Mouse (Mus musculus): ENCODE measurements around the gene 1700025G04Rik. TPM values are rescaled to one million over a fixed set of nuclear protein-coding genes. Genes with fewer than 3 reads are reported as not detected.

Gene 1700025G04Rik
- total and polyA plus RNA-seq, 2 experiments from 2014 or later = 13.0 to 46.1 TPM

DNA sequence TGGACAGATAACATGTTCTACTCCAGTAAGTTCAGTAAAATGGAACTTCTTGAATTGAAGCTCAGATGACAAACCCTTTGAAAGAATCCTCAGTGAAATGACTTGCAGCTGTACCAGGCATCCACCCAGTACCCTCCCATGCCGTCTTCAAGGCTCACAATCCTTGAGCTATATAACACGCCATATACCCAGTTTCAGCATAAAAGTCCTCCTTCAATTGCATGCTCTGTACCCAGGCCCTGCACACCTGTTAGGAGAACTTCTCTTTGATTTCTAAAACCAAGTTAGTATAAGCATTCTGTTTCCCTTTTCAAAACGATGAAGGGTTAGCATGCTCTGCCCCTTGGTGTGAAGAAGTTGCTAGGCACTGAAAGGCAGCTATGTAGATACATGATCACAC, 56.2 kb downstream of the 1700025G04Rik start:
- H3K9me3 ChIP-seq (replicated peaks; ENCODE audit: control insufficient read depth, low read length) = peaks cover 4% of the 10 kb centered on the region; the same call in 1 of the 2 replicates
- H3K27me3 ChIP-seq (ENCODE audit: control insufficient read depth, insufficient read depth, low read length) = no peaks in the 10 kb centered on the region
- H3K4me2 ChIP-seq (ENCODE audit: low read depth, low read length) = no peak overlapping the region
- ATAC-seq (ENCODE audit: insufficient read depth, low read depth) = no peak
- no peaks in the 10 kb centered on the region for H3K36me3 ChIP-seq (replicated peaks; ENCODE audit: control insufficient read depth, insufficient read depth, low read length)
- no peak overlapping the region for H3K4me3 ChIP-seq (ENCODE audit: low read depth, low read length)
- peaks cover 13% of the 10 kb centered on the region; the same call in 1 of the 2 replicates for H3K4me1 ChIP-seq (ENCODE audit: control insufficient read depth, insufficient read depth)
- no peak overlapping the region for H3K9ac ChIP-seq (replicated peaks; ENCODE audit: low read depth, low read length)
- no peak for DNase-seq (ENCODE audit: low spot score)
- H3K27ac ChIP-seq (ENCODE audit: low read depth) = no peak overlapping the region
- WGBS = 86% methylated on average over 3 of the region's 3 CpGs
- TF ChIP-seq EP300 (IDR thresholded peaks at IDR 0.05; ENCODE audit: low read depth) (no peak), CTCF (IDR thresholded peaks at IDR 0.05; ENCODE audit: low read depth) (no peak)

DNA sequence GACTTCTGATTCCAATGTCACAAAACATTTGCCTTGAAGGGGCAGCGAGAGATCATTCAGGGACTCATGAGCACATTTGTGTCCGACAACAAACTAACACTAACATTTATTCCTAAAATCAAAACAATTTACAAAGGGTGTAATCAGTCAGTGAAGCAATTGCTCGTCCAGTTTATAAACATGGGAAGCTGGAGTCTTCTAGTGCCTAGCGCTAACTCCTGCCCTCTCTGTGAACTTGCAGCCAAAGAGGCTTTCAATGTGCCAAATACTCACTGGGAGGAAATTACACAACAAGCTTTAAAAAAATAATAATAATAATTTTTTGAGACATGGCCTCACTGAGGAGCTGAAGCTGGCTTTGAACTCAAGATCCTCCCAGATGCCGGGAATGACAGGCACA, 57.8 kb downstream of the 1700025G04Rik start:
- ATAC-seq (ENCODE audit: insufficient read depth, low read depth) = no peak
- H3K9me3 ChIP-seq (replicated peaks; ENCODE audit: control insufficient read depth, low read length) = peaks cover 4% of the 10 kb centered on the region; the same call in 1 of the 2 replicates
- 91% methylated on average over 5 of the region's 5 CpGs for WGBS

DNA sequence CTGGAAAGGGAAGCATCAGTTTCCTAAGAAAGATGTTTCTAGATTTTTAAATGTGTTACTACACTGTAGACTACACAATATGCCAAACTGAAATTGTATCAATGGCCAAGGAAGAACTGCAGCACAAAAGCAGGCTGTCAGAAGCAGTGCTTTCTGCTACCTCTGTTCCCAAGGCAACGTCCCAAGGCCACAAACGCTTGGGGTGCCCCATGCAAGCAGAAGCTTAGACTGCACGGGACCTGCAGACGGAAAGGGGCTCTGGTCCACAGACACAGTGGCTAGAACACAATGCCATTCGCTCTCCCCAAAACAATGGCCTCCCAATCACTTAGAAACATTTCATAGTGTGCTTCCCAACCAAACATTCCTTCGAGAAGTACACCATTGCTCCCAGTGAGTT, 59.4 kb downstream of the 1700025G04Rik start:
- H3K27ac ChIP-seq (ENCODE audit: low read depth) = no peak overlapping the region
- no peak overlapping the region for H3K4me3 ChIP-seq (ENCODE audit: low read depth, low read length)
- 0 out of 2 replicates have a peak, but pooled peaks cover 6% of the 10 kb centered on the region for H3K4me1 ChIP-seq (ENCODE audit: control insufficient read depth, insufficient read depth)
- H3K9me3 ChIP-seq (replicated peaks; ENCODE audit: control insufficient read depth, low read length) = peaks cover 4% of the 10 kb centered on the region; the same call in 1 of the 2 replicates
- WGBS = 88% methylated on average over 6 of the region's 6 CpGs
- H3K9ac ChIP-seq (replicated peaks; ENCODE audit: low read depth, low read length) = no peak overlapping the region
- no peaks in the 10 kb centered on the region for H3K36me3 ChIP-seq (replicated peaks; ENCODE audit: control insufficient read depth, insufficient read depth, low read length)
- ATAC-seq (ENCODE audit: insufficient read depth, low read depth) (no peak), DNase-seq (ENCODE audit: low spot score) (no peak)
- TF ChIP-seq EP300 (IDR thresholded peaks at IDR 0.05; ENCODE audit: low read depth) (no peak), CTCF (IDR thresholded peaks at IDR 0.05; ENCODE audit: low read depth) (no peak)
- no peak overlapping the region for H3K4me2 ChIP-seq (ENCODE audit: low read depth, low read length)
- no peaks in the 10 kb centered on the region for H3K27me3 ChIP-seq (ENCODE audit: control insufficient read depth, insufficient read depth, low read length)

More for the DNA sequence above, 57.8 kb downstream of the 1700025G04Rik start:
- Histone ChIP-seq H3K9ac (replicated peaks; ENCODE audit: low read depth, low read length) (no peak overlapping the region), H3K4me2 (ENCODE audit: low read depth, low read length) (no peak overlapping the region), H3K4me3 (ENCODE audit: low read depth, low read length) (no peak overlapping the region), H3K36me3 (replicated peaks; ENCODE audit: control insufficient read depth, insufficient read depth, low read length) (no peaks in the 10 kb centered on the region), H3K27ac (ENCODE audit: low read depth) (no peak overlapping the region), H3K4me1 (ENCODE audit: control insufficient read depth, insufficient read depth) (0 out of 2 replicates have a peak, but pooled peaks cover 6% of the 10 kb centered on the region), H3K27me3 (ENCODE audit: control insufficient read depth, insufficient read depth, low read length) (no peaks in the 10 kb centered on the region)
- no peak for TF ChIP-seq EP300 (IDR thresholded peaks at IDR 0.05; ENCODE audit: low read depth)
- TF ChIP-seq CTCF (IDR thresholded peaks at IDR 0.05; ENCODE audit: low read depth) = no peak
- no peak for DNase-seq (ENCODE audit: low spot score)

- Histone ChIP-seq H3K27me3 (ENCODE audit: control insufficient read depth, insufficient read depth, low read length) (no peaks in the 10 kb centered on the region), H3K4me2 (ENCODE audit: low read depth, low read length) (no peak overlapping the region), H3K27ac (ENCODE audit: low read depth) (no peak overlapping the region), H3K4me3 (ENCODE audit: low read depth, low read length) (no peak overlapping the region), H3K4me1 (ENCODE audit: control insufficient read depth, insufficient read depth) (no peaks in the 10 kb centered on the region), H3K9me3 (replicated peaks; ENCODE audit: control insufficient read depth, low read length) (peaks cover 4% of the 10 kb centered on the region; the same call in 1 of the 2 replicates), H3K9ac (replicated peaks; ENCODE audit: low read depth, low read length) (no peak overlapping the region), H3K36me3 (replicated peaks; ENCODE audit: control insufficient read depth, insufficient read depth, low read length) (no peaks in the 10 kb centered on the region)
- WGBS = 70% methylated on average over 4 of the region's 4 CpGs
- no peak for TF ChIP-seq EP300 (IDR thresholded peaks at IDR 0.05; ENCODE audit: low read depth)
- TF ChIP-seq CTCF (IDR thresholded peaks at IDR 0.05; ENCODE audit: low read depth) = no peak
- DNase-seq (ENCODE audit: low spot score) (no peak), ATAC-seq (ENCODE audit: insufficient read depth, low read depth) (no peak)
Observed at GRCm38 (mm10) chr1:152028718-152029117, 61.2 kb downstream of the 1700025G04Rik start.

GRCm38 (mm10) chr1:152026762-152027161, 63.2 kb downstream of the 1700025G04Rik start:
- TF ChIP-seq EP300 (IDR thresholded peaks at IDR 0.05; ENCODE audit: low read depth) = no peak
- no peak for TF ChIP-seq CTCF (IDR thresholded peaks at IDR 0.05; ENCODE audit: low read depth)
- Histone ChIP-seq H3K4me3 (ENCODE audit: low read depth, low read length) (no peak overlapping the region), H3K27me3 (ENCODE audit: control insufficient read depth, insufficient read depth, low read length) (no peaks in the 10 kb centered on the region), H3K9ac (replicated peaks; ENCODE audit: low read depth, low read length) (no peak overlapping the region), H3K4me1 (ENCODE audit: control insufficient read depth, insufficient read depth) (no peaks in the 10 kb centered on the region), H3K4me2 (ENCODE audit: low read depth, low read length) (no peak overlapping the region), H3K9me3 (replicated peaks; ENCODE audit: control insufficient read depth, low read length) (no peaks in the 10 kb centered on the region), H3K27ac (ENCODE audit: low read depth) (no peak overlapping the region), H3K36me3 (replicated peaks; ENCODE audit: control insufficient read depth, insufficient read depth, low read length) (no peaks in the 10 kb centered on the region)
- ATAC-seq (ENCODE audit: insufficient read depth, low read depth) (no peak), DNase-seq (ENCODE audit: low spot score) (no peak)
- 94% methylated on average over 4 of the region's 4 CpGs for WGBS

GRCm38 (mm10) chr1:152025308-152025707, 64.6 kb downstream of the 1700025G04Rik start:
- no peaks in the 10 kb centered on the region for H3K27me3 ChIP-seq (ENCODE audit: control insufficient read depth, insufficient read depth, low read length)
- no peak overlapping the region for H3K4me2 ChIP-seq (ENCODE audit: low read depth, low read length)
- no peak for TF ChIP-seq EP300 (IDR thresholded peaks at IDR 0.05; ENCODE audit: low read depth)
- no peak for TF ChIP-seq CTCF (IDR thresholded peaks at IDR 0.05; ENCODE audit: low read depth)
- no peak overlapping the region for H3K4me3 ChIP-seq (ENCODE audit: low read depth, low read length)
- no peak for DNase-seq (ENCODE audit: low spot score)
- ATAC-seq (ENCODE audit: insufficient read depth, low read depth) = no peak
- no peak overlapping the region for H3K9ac ChIP-seq (replicated peaks; ENCODE audit: low read depth, low read length)
- H3K4me1 ChIP-seq (ENCODE audit: control insufficient read depth, insufficient read depth) = no peaks in the 10 kb centered on the region
- H3K27ac ChIP-seq (ENCODE audit: low read depth) = no peak overlapping the region
- H3K9me3 ChIP-seq (replicated peaks; ENCODE audit: control insufficient read depth, low read length) = no peaks in the 10 kb centered on the region
- 83% methylated on average over 4 of the region's 4 CpGs for WGBS
- H3K36me3 ChIP-seq (replicated peaks; ENCODE audit: control insufficient read depth, insufficient read depth, low read length) = no peaks in the 10 kb centered on the region

Data from heart, postnatal 0 days (tissue).